Mouse (Mus musculus): ENCODE results near the gene Sycp2l.

- TF ChIP-seq ZNF384 (IDR thresholded peaks at IDR 0.05; ENCODE audit: low read depth, low read length) (no peak), CHD2 (IDR thresholded peaks at IDR 0.05; ENCODE audit: low read depth, low read length) (no peak), ZC3H11A (IDR thresholded peaks at IDR 0.05; ENCODE audit: borderline replicate concordance, low read depth, low read length) (no peak), MAFK (IDR thresholded peaks at IDR 0.05; ENCODE audit: insufficient read depth, low read depth, low read length) (no peak), HCFC1 (IDR thresholded peaks at IDR 0.05; ENCODE audit: borderline replicate concordance, insufficient read depth, low read length) (no peak)
Measured at GRCm38 (mm10) chr13:41103841-41104525, 10.1 kb upstream of the Sycp2l start.

Measured in ES-E14 (cell line).